Mouse (Mus musculus): ENCODE measurements around the gene Gm5930.
"Not testable (repeated sequence)": the region's sequence is repeated elsewhere in the genome, so short reads cannot be mapped to it uniquely, and the experiment has no call there.

Gm5930 gene

GRCm38 (mm10) chr14:44338484-44338883, at the start of gene Gm5930:
TSS of gene Gm5930 (minus strand) at chr14:44338584.
- in situ Hi-C loops (cut with MboI; ENCODE audit: unreplicated experiment in 2 of 2) = not testable (repeated sequence)

- in situ Hi-C loops (cut with MboI; ENCODE audit: unreplicated experiment in 2 of 2) = not testable (repeated sequence)
Observed at GRCm38 (mm10) chr14:44384233-44384632, 45.8 kb upstream of the Gm5930 start.

GRCm38 (mm10) chr14:44365057-44365456, 26.7 kb upstream of the Gm5930 start, which contains the start of gene Gm8229:
TSS of gene Gm8229 (plus strand) at chr14:44365357.
- in situ Hi-C loops (cut with MboI; ENCODE audit: unreplicated experiment in 2 of 2) = not testable (repeated sequence)

DNA sequence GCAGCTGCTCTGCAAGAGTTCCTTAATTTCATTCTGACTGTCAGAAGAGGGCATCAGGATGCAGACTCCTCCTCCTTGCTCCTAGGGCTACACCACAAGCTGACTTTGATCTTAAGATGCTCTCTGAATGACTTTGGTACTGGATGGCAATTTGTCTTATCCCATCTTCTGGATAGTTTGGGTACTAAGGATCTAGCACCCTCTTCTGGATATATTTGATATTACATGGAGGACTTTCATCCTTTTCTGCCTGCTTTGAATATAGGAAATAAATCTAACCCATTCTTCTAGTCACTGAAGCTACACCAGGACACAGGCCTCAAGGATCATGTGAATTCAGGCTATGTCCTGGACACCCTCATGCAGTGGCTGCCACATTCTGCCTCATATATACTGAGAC, 23.9 kb upstream of the Gm5930 start:
- in situ Hi-C loops (cut with MboI; ENCODE audit: unreplicated experiment in 2 of 2) = not testable (repeated sequence)

- in situ Hi-C loops (cut with MboI; ENCODE audit: unreplicated experiment in 2 of 2) = not testable (repeated sequence)
Observed at GRCm38 (mm10) chr14:44361416-44361815, 23.0 kb upstream of the Gm5930 start.

DNA sequence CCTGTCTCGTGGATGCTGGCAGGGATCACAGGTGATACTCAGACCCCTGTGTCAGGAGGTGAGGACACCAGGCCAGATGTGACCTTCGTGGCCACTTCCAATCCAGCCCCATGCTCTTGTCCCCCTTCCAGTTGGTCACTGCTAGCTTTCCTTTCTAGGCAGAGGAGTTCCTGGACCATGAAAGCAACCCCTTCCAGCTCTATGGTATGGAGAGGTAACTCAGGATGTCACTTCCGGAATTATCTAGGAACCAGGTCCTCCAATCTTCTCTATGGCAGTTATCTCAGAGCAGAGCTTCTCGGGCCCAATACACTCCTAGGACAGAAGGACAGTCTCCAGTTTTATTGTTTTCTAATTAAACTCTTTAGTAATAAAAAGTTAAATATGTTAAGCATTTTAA, 26.3 kb downstream of the Gm5930 start:
- in situ Hi-C loops (cut with MboI; ENCODE audit: unreplicated experiment in 2 of 2) = not testable (repeated sequence)

DNA sequence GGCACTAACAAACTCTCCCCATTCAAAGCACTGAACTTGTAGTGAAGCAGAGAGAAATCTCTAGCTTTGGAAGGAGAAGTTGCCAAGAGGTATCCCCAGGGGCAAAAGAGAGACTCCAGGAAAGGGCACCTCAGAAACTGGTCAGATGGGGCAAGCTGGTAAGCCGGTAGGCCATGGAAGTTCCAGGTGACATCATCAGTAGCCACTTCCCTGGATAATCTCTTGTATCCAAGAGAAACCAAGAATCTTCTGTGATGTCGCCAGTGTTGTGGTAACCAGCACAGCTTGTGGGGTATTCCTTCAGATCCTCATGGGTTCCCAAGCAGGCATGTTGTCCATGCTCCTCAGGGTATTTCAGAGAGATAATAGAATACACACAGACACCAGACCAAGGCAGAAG, 53.1 kb downstream of the Gm5930 start, which contains the start of gene Gm8220:
TSS of gene Gm8220 (plus strand) at position 301 of the 400 bp plus-strand sequence.
- in situ Hi-C loops (cut with MboI; ENCODE audit: unreplicated experiment in 2 of 2) = not testable (repeated sequence)
